Mouse (Mus musculus) neural tube, embryonic 14.5 days (tissue): ENCODE measurements around the gene Cacna2d2. TPM values are rescaled to one million over a fixed set of nuclear protein-coding genes. Genes with fewer than 3 reads are reported as not detected.

Experiments used
- ATAC-seq: fragments of 200-750 bp; cut with Nextera tagmentation; 2 replicates; pipeline ENCODE4 v1.8.0; 2017; ENCODE audit warnings: low read depth, mild to moderate bottlenecking, moderate TSS enrichment, moderate library complexity
- H3K27ac ChIP-seq: fragments of 300-500 bp; sonication (generic); 2 replicates; pipeline ENCODE4 v1.5.1; 2014; ENCODE audit warnings: low read depth, mild to moderate bottlenecking, control low read depth, low read length, moderate library complexity, mixed read lengths
- H3K27me3 ChIP-seq: fragments of 300-500 bp; sonication (generic); 2 replicates; pipeline ENCODE4 v1.6.1; 2014; ENCODE audit warnings: low read length; ENCODE audit not compliant: control insufficient read depth, insufficient read depth
- H3K36me3 ChIP-seq: fragments of 300-500 bp; sonication (generic); 2 replicates; pipeline ENCODE4 v1.6.1; 2014; ENCODE audit warnings: low read length, mixed read lengths; ENCODE audit not compliant: control insufficient read depth, insufficient read depth
- H3K4me1 ChIP-seq: fragments of 300-500 bp; sonication (generic); 2 replicates; pipeline ENCODE4 v1.6.1; 2014; ENCODE audit warnings: low read length; ENCODE audit not compliant: control insufficient read depth, insufficient read depth
- H3K4me2 ChIP-seq: fragments of 300-500 bp; sonication (generic); 2 replicates; pipeline ENCODE4 v1.6.1; 2014; ENCODE audit warnings: mild to moderate bottlenecking, low read depth, low read length, control low read depth
- H3K4me3 ChIP-seq: fragments of 300-500 bp; sonication (generic); 2 replicates; pipeline ENCODE4 v1.5.1; 2014; ENCODE audit warnings: low read depth, low read length, control low read depth, mixed read lengths
- H3K9ac ChIP-seq: fragments of 300-500 bp; sonication (generic); replicated peaks from 2 replicates; pipeline ENCODE4 v1.6.1; 2014; ENCODE audit warnings: low read depth, mild to moderate bottlenecking, control low read depth, low read length, mixed read lengths
- H3K9me3 ChIP-seq: fragments of 300-500 bp; sonication (generic); 2 replicates; pipeline ENCODE4 v1.6.1; 2016; ENCODE audit warnings: low read length; ENCODE audit not compliant: control insufficient read depth
- WGBS: fragments of 180-500 bp; shearing (Covaris S2); extraction: QIAGEN DNeasy Blood & Tissue Kit; methylation state at CpG from one replicate; pipeline ENCODE4 v1.1.7; 2014; 5-methylcytosine and 5-hydroxymethylcytosine counted together
- polyA plus RNA-seq: library from polyadenylated mRNA; unstranded; fragments of >200 nt; fragmentation: Nextera tagmentation; extraction: Ambion mirVana; gene quantifications from 2 replicates; pipeline ENCODE4 v1.2.1, GENCODE M21; 2014

Cacna2d2 gene
- polyA plus RNA-seq, 1 experiment from 2014 or later = 10.6 TPM

DNA sequence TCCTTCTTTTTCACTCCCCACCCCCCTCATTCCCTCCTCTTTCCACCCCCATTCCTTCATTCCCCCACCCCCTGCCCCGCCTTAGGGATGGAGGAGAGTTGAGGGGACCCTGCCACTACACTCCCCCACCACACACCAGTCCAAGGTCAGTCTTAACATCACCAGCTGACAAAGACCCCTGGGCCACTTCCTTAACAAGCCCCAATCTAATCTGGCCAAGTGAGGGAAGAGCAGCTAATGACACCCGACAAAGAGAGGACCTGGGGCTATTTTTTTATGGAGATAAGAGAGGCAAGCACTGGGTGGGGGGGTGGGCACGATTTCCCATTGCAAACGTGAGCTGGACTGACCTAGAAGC is 29.3 kb upstream of the Cacna2d2 start:
- no peak overlapping the region for H3K27ac ChIP-seq
- 6% methylated on average over 4 of the region's 4 CpGs for WGBS
- no peak for ATAC-seq

DNA sequence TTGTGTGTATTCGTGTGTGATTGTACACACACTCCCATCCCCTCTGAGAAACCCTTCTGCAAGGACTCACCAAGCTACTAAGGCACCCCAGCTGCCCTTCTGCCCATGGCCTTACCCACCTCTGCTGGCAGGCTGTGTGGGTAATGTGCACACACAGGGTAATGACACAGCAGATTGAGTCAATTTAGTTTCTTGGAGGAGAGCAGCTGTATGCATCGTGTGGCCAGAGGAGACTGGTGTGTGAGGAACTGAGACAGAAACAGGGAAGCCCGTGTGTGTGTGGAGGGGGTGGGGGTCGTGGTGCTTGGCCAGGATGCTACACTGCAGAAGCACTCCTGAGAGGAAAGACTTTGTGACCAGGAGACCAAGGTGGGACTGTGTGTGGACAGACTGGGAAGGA is 27.0 kb upstream of the Cacna2d2 start:
- Histone ChIP-seq H3K27ac (no peak overlapping the region), H3K9me3 (no peaks in the 10 kb centered on the region), H3K4me1 (peaks cover 11% of the 10 kb centered on the region; the same call in 1 of the 2 replicates), H3K9ac (no peak overlapping the region), H3K36me3 (no peaks in the 10 kb centered on the region), H3K4me3 (no peak overlapping the region), H3K4me2 (no peak overlapping the region), H3K27me3 (0 out of 2 replicates have a peak, but pooled peaks cover 2% of the 10 kb centered on the region)
- 50% methylated on average over 4 of the region's 4 CpGs for WGBS
- ATAC-seq = no peak

More for the DNA sequence above, 29.3 kb upstream of the Cacna2d2 start:
- H3K36me3 ChIP-seq = no peaks in the 10 kb centered on the region
- peaks cover 11% of the 10 kb centered on the region; the same call in 1 of the 2 replicates for H3K4me1 ChIP-seq
- no peaks in the 10 kb centered on the region for H3K9me3 ChIP-seq
- no peaks in the 10 kb centered on the region for H3K27me3 ChIP-seq
- H3K4me3 ChIP-seq = no peak overlapping the region
- H3K4me2 ChIP-seq = no peak overlapping the region
- H3K9ac ChIP-seq = no peak overlapping the region

DNA sequence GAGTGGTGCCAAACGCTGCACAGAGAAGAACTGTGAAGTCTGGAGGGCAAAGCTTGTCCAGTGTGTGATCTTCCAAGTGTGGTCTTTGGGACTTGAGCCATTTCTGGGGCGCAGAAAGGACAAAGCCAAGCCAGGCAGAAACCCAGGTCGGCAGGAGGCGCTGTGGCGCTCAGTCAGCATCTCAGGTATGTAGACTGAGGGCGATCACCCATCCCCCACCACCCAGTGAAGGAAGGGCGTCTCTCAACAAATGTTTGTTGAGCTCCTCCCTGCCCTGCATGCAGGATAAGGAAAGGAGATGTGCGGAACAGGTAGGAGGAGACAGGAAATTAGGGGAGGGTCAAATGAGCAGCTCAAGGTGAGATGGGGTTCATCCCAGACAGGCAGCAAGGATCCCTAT is 24.8 kb upstream of the Cacna2d2 start:
- no peak for ATAC-seq
- no peak overlapping the region for H3K4me2 ChIP-seq
- H3K9ac ChIP-seq = no peak overlapping the region
- no peaks in the 10 kb centered on the region for H3K9me3 ChIP-seq
- H3K27ac ChIP-seq = no peak overlapping the region
- H3K36me3 ChIP-seq = no peaks in the 10 kb centered on the region
- no peak overlapping the region for H3K4me3 ChIP-seq
- 0 out of 2 replicates have a peak, but pooled peaks cover 2% of the 10 kb centered on the region for H3K27me3 ChIP-seq
- peaks cover 18% of the 10 kb centered on the region for H3K4me1 ChIP-seq
- 15% methylated on average over 8 of the region's 8 CpGs for WGBS

DNA sequence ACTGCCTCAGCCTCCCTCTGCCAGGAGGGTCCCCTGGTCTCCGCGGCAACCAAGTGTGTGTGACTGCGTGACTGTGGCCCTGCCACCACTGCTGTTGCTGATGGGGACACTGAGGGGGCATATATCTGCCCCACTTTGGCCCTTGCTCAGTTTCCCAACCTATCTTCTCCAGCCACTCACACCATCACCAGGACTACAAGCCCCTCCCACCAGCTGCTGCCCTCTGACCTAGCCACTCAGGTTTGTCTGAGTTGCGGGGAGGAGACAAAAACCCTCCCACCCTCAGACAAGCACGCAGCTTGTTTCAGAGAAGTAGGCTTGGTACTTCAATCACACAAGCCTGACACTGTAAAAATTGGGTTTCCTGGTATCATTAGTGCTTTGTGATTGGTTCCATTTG is 24.0 kb upstream of the Cacna2d2 start:
- Histone ChIP-seq H3K9me3 (no peaks in the 10 kb centered on the region), H3K4me3 (no peak overlapping the region), H3K4me1 (peaks cover 15% of the 10 kb centered on the region), H3K4me2 (no peak overlapping the region), H3K27me3 (0 out of 2 replicates have a peak, but pooled peaks cover 2% of the 10 kb centered on the region), H3K27ac (no peak overlapping the region), H3K36me3 (no peaks in the 10 kb centered on the region), H3K9ac (no peak overlapping the region)
- no peak for ATAC-seq
- WGBS = 12% methylated on average over 5 of the region's 5 CpGs

DNA sequence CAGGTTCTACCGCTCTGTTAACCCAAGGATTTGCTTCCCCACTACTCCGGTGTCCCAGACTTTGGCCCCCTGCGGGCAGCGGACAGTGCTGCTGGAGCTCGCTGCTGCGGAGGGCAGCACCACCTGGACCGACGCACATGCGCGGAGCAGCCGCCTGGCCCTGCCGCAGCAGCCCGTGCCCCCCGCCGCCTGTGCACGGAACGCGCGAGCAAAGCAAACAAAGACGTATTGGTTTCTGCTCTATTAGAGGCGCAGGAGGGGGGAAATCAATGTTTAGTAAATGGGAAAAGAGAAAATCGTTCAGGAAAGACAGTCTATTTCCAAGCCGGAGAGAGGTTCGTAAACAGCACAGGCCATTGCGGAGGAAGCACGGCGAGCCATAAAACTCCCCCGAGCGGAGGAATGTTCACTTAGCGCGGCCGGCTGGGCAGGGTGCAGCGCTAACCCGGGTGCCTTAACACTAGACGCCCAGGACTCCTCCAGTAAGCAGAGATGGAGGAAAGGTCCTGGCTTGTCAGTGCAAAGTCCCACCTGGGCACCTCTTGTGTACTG is 21.4 kb upstream of the Cacna2d2 start:
- Histone ChIP-seq H3K9ac (peak overlapping the region; percentile 39), H3K4me2 (peak overlapping the region; percentile 51), H3K27ac (peak overlapping the region; percentile 79), H3K4me3 (peak overlapping the region; percentile 22), H3K4me1 (peaks cover 15% of the 10 kb centered on the region), H3K36me3 (no peaks in the 10 kb centered on the region), H3K27me3 (0 out of 2 replicates have a peak, but pooled peaks cover 2% of the 10 kb centered on the region), H3K9me3 (no peaks in the 10 kb centered on the region)
- WGBS = 0% methylated on average over 35 of the region's 35 CpGs
- ATAC-seq = peak; percentile 68

DNA sequence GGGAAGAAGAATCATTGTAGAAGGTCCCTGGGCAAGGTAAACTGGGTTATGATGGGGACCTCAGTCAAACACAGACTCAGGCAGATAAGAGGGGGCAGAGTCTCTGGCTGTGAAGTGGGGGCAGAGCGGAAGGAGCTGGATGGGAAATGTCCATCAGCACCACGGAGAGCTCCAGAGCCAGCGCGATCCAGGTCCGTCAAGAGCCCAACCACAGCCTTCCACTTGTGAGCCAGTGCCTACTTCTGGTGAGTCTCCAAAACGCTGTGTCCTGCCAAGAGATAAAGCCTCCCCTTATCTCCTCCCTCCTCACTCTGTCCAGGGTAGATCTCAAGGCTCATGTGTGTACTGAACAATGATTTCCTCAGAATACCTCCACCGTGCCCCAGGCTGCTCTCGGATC is 17.7 kb upstream of the Cacna2d2 start:
- no peak overlapping the region for H3K9ac ChIP-seq
- no peak for ATAC-seq
- no peak overlapping the region for H3K4me3 ChIP-seq
- H3K4me2 ChIP-seq = no peak overlapping the region
- no peaks in the 10 kb centered on the region for H3K9me3 ChIP-seq
- no peak overlapping the region for H3K27ac ChIP-seq
- 9% methylated on average over 8 of the region's 8 CpGs for WGBS
- H3K36me3 ChIP-seq = no peaks in the 10 kb centered on the region
- no peaks in the 10 kb centered on the region for H3K27me3 ChIP-seq
- peaks cover 15% of the 10 kb centered on the region for H3K4me1 ChIP-seq

DNA sequence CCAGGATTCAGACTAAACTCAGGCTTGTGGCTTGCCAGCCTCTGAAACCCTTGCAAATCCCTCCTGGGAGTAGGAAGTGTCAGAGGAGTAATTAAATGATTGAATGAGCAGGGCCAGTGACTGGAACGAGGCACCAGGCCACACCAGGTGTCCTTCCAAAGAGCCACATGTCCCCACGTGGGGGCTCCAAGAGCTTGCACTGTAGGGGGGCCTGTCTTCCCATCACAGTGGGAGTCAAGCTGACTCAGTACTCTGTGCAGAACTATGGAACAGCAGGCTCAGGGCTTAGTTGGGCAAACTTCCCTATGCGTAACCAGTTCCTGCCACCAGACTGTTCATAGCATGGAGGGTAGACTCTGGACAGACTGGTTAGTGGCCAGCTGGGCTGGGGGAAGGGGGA is 15.0 kb upstream of the Cacna2d2 start:
- Histone ChIP-seq H3K36me3 (no peaks in the 10 kb centered on the region), H3K4me1 (0 out of 2 replicates have a peak, but pooled peaks cover 7% of the 10 kb centered on the region), H3K27me3 (no peaks in the 10 kb centered on the region), H3K9ac (no peak overlapping the region), H3K27ac (no peak overlapping the region), H3K4me3 (no peak overlapping the region), H3K4me2 (no peak overlapping the region), H3K9me3 (no peaks in the 10 kb centered on the region)
- no peak for ATAC-seq
- WGBS = 20% methylated on average over 3 of the region's 3 CpGs

DNA sequence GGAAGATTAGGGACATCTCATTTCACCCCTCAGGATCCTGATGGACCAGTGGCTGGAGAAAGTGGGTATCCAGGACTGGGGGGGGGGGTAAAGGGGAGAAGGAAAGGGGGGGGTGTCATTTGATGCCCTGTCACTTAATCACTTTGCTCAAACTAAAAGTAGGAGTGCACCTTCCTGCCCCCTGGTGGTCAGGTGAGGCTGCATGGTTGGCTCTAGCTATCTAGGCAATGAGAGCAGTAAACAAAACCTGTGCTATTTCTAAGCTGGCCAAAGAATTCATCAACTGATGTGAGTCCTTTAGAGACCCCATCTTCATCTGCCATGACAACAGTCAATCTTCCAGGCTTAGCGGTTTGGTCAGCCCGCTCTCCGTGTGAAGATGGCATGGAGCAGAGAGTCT is 12.7 kb upstream of the Cacna2d2 start:
- no peak overlapping the region for H3K27ac ChIP-seq
- H3K9me3 ChIP-seq = no peaks in the 10 kb centered on the region
- ATAC-seq = no peak
- H3K4me2 ChIP-seq = no peak overlapping the region
- H3K9ac ChIP-seq = no peak overlapping the region
- WGBS = 60% methylated on average over 3 of the region's 3 CpGs
- 0 out of 2 replicates have a peak, but pooled peaks cover 7% of the 10 kb centered on the region for H3K4me1 ChIP-seq
- no peak overlapping the region for H3K4me3 ChIP-seq
- H3K36me3 ChIP-seq = no peaks in the 10 kb centered on the region
- H3K27me3 ChIP-seq = no peaks in the 10 kb centered on the region

DNA sequence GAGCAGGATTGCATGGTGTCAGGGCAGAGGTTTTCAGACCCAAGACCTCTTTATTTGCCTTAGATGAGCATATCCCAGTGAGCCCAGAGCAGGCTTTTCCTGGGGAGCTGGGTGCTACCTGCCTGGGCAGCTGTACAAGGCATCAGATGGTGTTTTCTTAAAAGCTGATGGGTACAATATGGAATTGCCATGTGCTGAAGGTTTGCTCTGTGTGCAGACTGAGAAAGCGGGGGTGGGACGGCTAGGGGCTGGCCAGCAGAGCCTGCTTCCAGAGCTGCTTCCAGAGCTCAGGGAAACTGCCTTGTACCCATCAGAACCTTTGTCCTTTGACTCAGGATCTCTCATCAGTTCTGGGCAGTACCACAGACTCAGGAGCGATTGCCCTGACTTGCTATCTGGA is 11.7 kb upstream of the Cacna2d2 start:
- Histone ChIP-seq H3K27me3 (no peaks in the 10 kb centered on the region), H3K4me3 (no peak overlapping the region), H3K9ac (no peak overlapping the region), H3K4me2 (no peak overlapping the region), H3K27ac (no peak overlapping the region), H3K4me1 (0 out of 2 replicates have a peak, but pooled peaks cover 2% of the 10 kb centered on the region), H3K36me3 (no peaks in the 10 kb centered on the region), H3K9me3 (no peaks in the 10 kb centered on the region)
- WGBS = 97% methylated on average over 3 of the region's 3 CpGs
- no peak for ATAC-seq
